Mouse (Mus musculus) lung, postnatal 0 days (tissue): Measurements from ENCODE around the gene Dna2. TPM values are rescaled to one million over a fixed set of nuclear protein-coding genes. Genes with fewer than 3 reads are reported as not detected.

Experiments used
- ATAC-seq: fragments of 200-750 bp; cut with Nextera tagmentation; 2 replicates; pipeline ENCODE4 v1.8.0; 2017; ENCODE audit warnings: moderate library complexity
- DNase-seq: peaks from one replicate; pipeline ENCODE4 v3.0.0-alpha.2; 2016; ENCODE audit warnings: low spot score
- H3K27ac ChIP-seq: fragments of 300-500 bp; sonication (generic); 2 replicates; pipeline ENCODE4 v1.5.1; 2014; ENCODE audit warnings: antibody characterized with exemption, mild to moderate bottlenecking, low read length, mixed read lengths
- H3K27me3 ChIP-seq: fragments of 300-500 bp; sonication (generic); replicated peaks from 2 replicates; pipeline ENCODE4 v1.6.1; 2014; ENCODE audit warnings: low read length, mixed read lengths; ENCODE audit not compliant: insufficient read depth
- H3K36me3 ChIP-seq: fragments of 300-500 bp; sonication (generic); 2 replicates; pipeline ENCODE4 v1.6.1; 2014; ENCODE audit warnings: low read length, mixed read lengths; ENCODE audit not compliant: insufficient read depth
- H3K4me1 ChIP-seq: fragments of 300-500 bp; sonication (generic); 2 replicates; pipeline ENCODE4 v1.6.1; 2014; ENCODE audit warnings: antibody characterized with exemption, low read depth, low read length, mixed read lengths; ENCODE audit not compliant: insufficient read depth
- H3K4me2 ChIP-seq: fragments of 300-500 bp; sonication (generic); replicated peaks from 2 replicates; pipeline ENCODE4 v1.6.1; 2014; ENCODE audit warnings: low read depth, mild to moderate bottlenecking, low read length, moderate library complexity, mixed read lengths
- H3K4me3 ChIP-seq: fragments of 300-500 bp; sonication (generic); 2 replicates; pipeline ENCODE4 v1.5.1; 2014; ENCODE audit warnings: low read depth, low read length
- H3K9ac ChIP-seq: fragments of 300-500 bp; sonication (generic); replicated peaks from 2 replicates; pipeline ENCODE4 v1.6.1; 2014; ENCODE audit warnings: low read depth, mild to moderate bottlenecking
- H3K9me3 ChIP-seq: fragments of 300-500 bp; sonication (generic); 2 replicates; pipeline ENCODE4 v1.6.1; 2016; ENCODE audit warnings: low read length, mixed read lengths
- CTCF ChIP-seq: IDR thresholded peaks from 2 replicates; pipeline ENCODE4 v1.5.1; 2016; ENCODE audit warnings: antibody characterized with exemption, mild to moderate bottlenecking
- EP300 ChIP-seq: IDR thresholded peaks from 2 replicates; pipeline ENCODE4 v1.6.1; 2016; ENCODE audit warnings: antibody characterized with exemption, mild to moderate bottlenecking, control low read depth
- WGBS: fragments of 180-500 bp; shearing (Covaris S2); extraction: QIAGEN DNeasy Blood & Tissue Kit; methylation state at CpG from one replicate; pipeline ENCODE4 v1.1.7; 2014; 5-methylcytosine and 5-hydroxymethylcytosine counted together
- polyA plus RNA-seq: library from polyadenylated mRNA; unstranded; fragments of >200 nt; fragmentation: Nextera tagmentation; extraction: Ambion mirVana; gene quantifications from 2 replicates; pipeline ENCODE4 v1.2.1, GENCODE M21; 2015

Dna2 gene
- polyA plus RNA-seq, 1 experiment from 2014 or later: 3.5 TPM

GRCm38 (mm10) chr10:63010268-63010667 is 63.4 kb downstream of the Dna2 start:
- no peak for DNase-seq
- TF ChIP-seq EP300 (no peak), CTCF (no peak)
- Histone ChIP-seq H3K9me3 (no peaks in the 10 kb centered on the region), H3K27ac (no peak overlapping the region), H3K4me3 (no peak overlapping the region), H3K9ac (no peak overlapping the region), H3K4me2 (no peak overlapping the region), H3K4me1 (0 out of 2 replicates have a peak, but pooled peaks cover 3% of the 10 kb centered on the region), H3K27me3 (no peaks in the 10 kb centered on the region), H3K36me3 (peaks cover 21% of the 10 kb centered on the region)
- ATAC-seq: no peak
- 77% methylated on average over 4 of the region's 4 CpGs for WGBS

- no peak for DNase-seq
- Histone ChIP-seq H3K4me3 (no peak overlapping the region), H3K9me3 (no peaks in the 10 kb centered on the region), H3K36me3 (peaks cover 31% of the 10 kb centered on the region), H3K4me1 (0 out of 2 replicates have a peak, but pooled peaks cover 3% of the 10 kb centered on the region), H3K27ac (no peak overlapping the region), H3K27me3 (no peaks in the 10 kb centered on the region), H3K4me2 (no peak overlapping the region), H3K9ac (no peak overlapping the region)
- TF ChIP-seq EP300: no peak
- no peak for TF ChIP-seq CTCF
- WGBS: 89% methylated on average over 6 of the region's 6 CpGs
- no peak for ATAC-seq
Observed at GRCm38 (mm10) chr10:63011556-63011955, 64.7 kb downstream of the Dna2 start.

GRCm38 (mm10) chr10:63013476-63013875 is 66.7 kb downstream of the Dna2 start:
- Histone ChIP-seq H3K27ac (no peak overlapping the region), H3K27me3 (no peaks in the 10 kb centered on the region), H3K9me3 (no peaks in the 10 kb centered on the region), H3K36me3 (peaks cover 44% of the 10 kb centered on the region), H3K4me2 (no peak overlapping the region), H3K4me1 (no peaks in the 10 kb centered on the region), H3K4me3 (no peak overlapping the region), H3K9ac (no peak overlapping the region)
- no peak for ATAC-seq
- TF ChIP-seq CTCF: no peak
- TF ChIP-seq EP300: no peak
- WGBS: 64% methylated on average over 3 of the region's 3 CpGs
- no peak for DNase-seq

GRCm38 (mm10) chr10:63014168-63014567 is 67.3 kb downstream of the Dna2 start:
- TF ChIP-seq EP300 (no peak), CTCF (peak; percentile 22; the same call in 1 of the 2 replicates)
- Histone ChIP-seq H3K9ac (no peak overlapping the region), H3K27ac (no peak overlapping the region), H3K9me3 (no peaks in the 10 kb centered on the region), H3K4me2 (no peak overlapping the region), H3K4me1 (no peaks in the 10 kb centered on the region), H3K36me3 (peaks cover 44% of the 10 kb centered on the region), H3K27me3 (no peaks in the 10 kb centered on the region), H3K4me3 (no peak overlapping the region)
- ATAC-seq (peak; percentile 89), DNase-seq (peak; percentile 77)
- 53% methylated on average over 9 of the region's 9 CpGs for WGBS

- Histone ChIP-seq H3K4me1 (peaks cover 10% of the 10 kb centered on the region; the same call in 1 of the 2 replicates), H3K9ac (no peak overlapping the region), H3K9me3 (no peaks in the 10 kb centered on the region), H3K27me3 (no peaks in the 10 kb centered on the region), H3K36me3 (peaks cover 24% of the 10 kb centered on the region; the same call in 1 of the 2 replicates), H3K4me3 (no peak overlapping the region), H3K4me2 (no peak overlapping the region), H3K27ac (no peak overlapping the region)
- no peak for ATAC-seq
- no peak for DNase-seq
- TF ChIP-seq CTCF (no peak), EP300 (no peak)
- WGBS: 80% methylated on average over 6 of the region's 6 CpGs
Observed at GRCm38 (mm10) chr10:63019304-63019703, 72.5 kb downstream of the Dna2 start.

GRCm38 (mm10) chr10:63021702-63022101 is 74.9 kb downstream of the Dna2 start:
- Histone ChIP-seq H3K9ac (peak overlapping the region; percentile 98; the same call in 1 of the 2 replicates), H3K4me1 (peaks cover 10% of the 10 kb centered on the region; the same call in 1 of the 2 replicates), H3K4me3 (peak overlapping the region; percentile 88; the same call in 1 of the 2 replicates), H3K4me2 (peak overlapping the region; percentile 64), H3K36me3 (peaks cover 12% of the 10 kb centered on the region; the same call in 1 of the 2 replicates), H3K27me3 (no peaks in the 10 kb centered on the region), H3K9me3 (no peaks in the 10 kb centered on the region), H3K27ac (no peak overlapping the region)
- WGBS: 26% methylated on average over 4 of the region's 4 CpGs
- no peak for TF ChIP-seq EP300
- no peak for TF ChIP-seq CTCF
- ATAC-seq (no peak), DNase-seq (no peak)
